Mouse (Mus musculus) Muller cell, postnatal 12 days (primary cell): ENCODE results near the gene Mmp23.
A peak's percentile ranks its signal among the peaks of the same experiment; 100 is the strongest.

Experiments used
- DNase-seq: peaks from one replicate; pipeline ENCODE4 v3.0.0-alpha.2; 2015; ENCODE audit errors: inconsistent ontology term

The Mmp23 gene

GRCm38 (mm10) chr4:155601091-155601996 is 51.8 kb downstream of the Mmp23 start, which contains the start of gene Slc35e2:
Gene Slc35e2 (plus strand): TSS chr4:155601416.
- peak; percentile 98 for DNase-seq
